Mouse (Mus musculus): ENCODE measurements around the gene Ucn. TPM values are rescaled to one million over a fixed set of nuclear protein-coding genes. Genes with fewer than 3 reads are reported as not detected.
A peak's percentile ranks its signal among the peaks of the same experiment; 100 is the strongest.

The Ucn gene
- total and polyA plus RNA-seq, 3 experiments: not detected

- H3K36me3 ChIP-seq (ENCODE audit: control insufficient read depth in 1 of 2, insufficient read depth in 2 of 2, low read length in 2 of 2): peaks cover 0 to 5% of the 10 kb centered on the region in 2 experiments; a peak in 1 of 4 replicates
- H3K27me3 ChIP-seq (ENCODE audit: control insufficient read depth in 1 of 2, insufficient read depth in 2 of 2, low read length in 2 of 2): peaks cover 8 to 10% of the 10 kb centered on the region in 2 experiments
- H3K4me3 ChIP-seq (ENCODE audit: control insufficient read depth in 1 of 2, insufficient read depth in 1 of 2, low read depth in 2 of 2, low read length in 2 of 2): no peak overlapping the region
- TF ChIP-seq HCFC1 (IDR thresholded peaks at IDR 0.05; ENCODE audit: low read depth, low read length) (no peak), GATA1 (IDR thresholded peaks at IDR 0.05; ENCODE audit: low read depth, low read length) (peak; percentile 46; the same call in 1 of the 2 replicates), MAX (IDR thresholded peaks at IDR 0.05; ENCODE audit: low read length) (peak; percentile 80; the same call in 1 of the 2 replicates), SIN3A (IDR thresholded peaks at IDR 0.05; ENCODE audit: low read length) (peak; percentile 58; the same call in 1 of the 2 replicates), EP300 (IDR thresholded peaks at IDR 0.05; ENCODE audit: low read depth in 1 of 2, low read length in 2 of 2) (peak; percentile 31 to 43; a peak in 2 of 4 replicates), UBTF (IDR thresholded peaks at IDR 0.05; ENCODE audit: borderline replicate concordance, insufficient read depth, low read depth, low read length) (no peak), MXI1 (IDR thresholded peaks at IDR 0.05; ENCODE audit: low read depth, low read length) (peak; percentile 64), USF1 (IDR thresholded peaks at IDR 0.05; ENCODE audit: low read depth, low read length) (no peak), TCF12 (IDR thresholded peaks at IDR 0.05; ENCODE audit: low read depth, low read length) (no peak), CHD2 (IDR thresholded peaks at IDR 0.05; ENCODE audit: low read length) (no peak), USF2 (IDR thresholded peaks at IDR 0.05; ENCODE audit: borderline replicate concordance in 1 of 2, insufficient read depth in 1 of 2, low read depth in 1 of 2, low read length in 2 of 2) (no peak)
- H3K9ac ChIP-seq (ENCODE audit: control insufficient read depth, low read depth, low read length, poor library complexity, severe bottlenecking): no peak overlapping the region
- H3K79me2 ChIP-seq (ENCODE audit: control insufficient read depth, insufficient read depth, low read length, poor library complexity): no peaks in the 10 kb centered on the region
- no peak overlapping the region for H3K27ac ChIP-seq (ENCODE audit: control insufficient read depth, low read depth, low read length)
- peaks cover 2 to 7% of the 10 kb centered on the region in 2 experiments; a peak in 3 of 4 replicates for H3K4me1 ChIP-seq (ENCODE audit: control insufficient read depth in 1 of 2, insufficient read depth in 2 of 2, low read length in 2 of 2)
- no peaks in the 10 kb centered on the region for H3K9me3 ChIP-seq (replicated peaks; ENCODE audit: insufficient read depth, low read length)
- DNase-seq (ENCODE audit: low read depth, low spot score): peak; percentile 77
Measured at GRCm38 (mm10) chr5:31121111-31121510, 17.5 kb downstream of the Ucn start.

DNA sequence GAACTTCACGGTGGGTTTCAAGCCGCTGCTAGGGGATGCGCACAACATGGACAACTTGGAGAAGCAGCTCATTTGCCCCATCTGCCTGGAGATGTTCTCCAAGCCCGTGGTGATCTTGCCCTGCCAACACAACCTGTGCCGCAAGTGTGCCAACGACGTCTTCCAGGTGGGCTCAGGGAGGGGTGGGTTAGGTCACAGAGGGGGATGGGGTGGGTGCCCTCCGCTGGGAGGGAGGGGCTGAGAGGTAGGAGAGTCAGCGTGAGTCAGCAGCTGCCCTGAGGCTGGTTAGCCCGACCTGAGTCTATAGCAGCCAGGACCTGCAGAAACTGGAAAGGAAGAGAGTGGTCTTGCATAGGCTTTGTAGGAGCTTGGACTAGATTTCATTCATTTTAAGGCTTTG, 21.7 kb downstream of the Ucn start:
- H3K79me2 ChIP-seq (ENCODE audit: control insufficient read depth, insufficient read depth, low read length, poor library complexity): no peaks in the 10 kb centered on the region
- no peak overlapping the region for H3K27ac ChIP-seq (ENCODE audit: control insufficient read depth, low read depth, low read length)
- peaks cover 6 to 17% of the 10 kb centered on the region in 2 experiments for H3K27me3 ChIP-seq (ENCODE audit: control insufficient read depth in 1 of 2, insufficient read depth in 2 of 2, low read length in 2 of 2)
- H3K4me1 ChIP-seq (ENCODE audit: control insufficient read depth in 1 of 2, insufficient read depth in 2 of 2, low read length in 2 of 2): peaks cover 2 to 7% of the 10 kb centered on the region in 2 experiments; a peak in 3 of 4 replicates
- TF ChIP-seq RCOR1 (IDR thresholded peaks at IDR 0.05; ENCODE audit: low read depth, low read length) (no peak), CTCF (IDR thresholded peaks at IDR 0.05 in 2 of 3, conservative IDR thresholded peaks at IDR 0.05 in 1 of 3; ENCODE audit: control insufficient read depth in 1 of 3, insufficient read depth in 1 of 3, low read depth in 2 of 3, low read length in 3 of 3, poor library complexity in 1 of 3, severe bottlenecking in 1 of 3) (no peak), MYC (IDR thresholded peaks at IDR 0.05; ENCODE audit: low read depth, low read length) (no peak), MAX (IDR thresholded peaks at IDR 0.05; ENCODE audit: low read length) (no peak), USF1 (IDR thresholded peaks at IDR 0.05; ENCODE audit: low read depth, low read length) (no peak), MAFK (IDR thresholded peaks at IDR 0.05; ENCODE audit: borderline replicate concordance, low read depth, low read length) (no peak), POLR2AphosphoS2 (IDR thresholded peaks at IDR 0.05; ENCODE audit: low read length) (no peak)
- H3K9ac ChIP-seq (ENCODE audit: control insufficient read depth, low read depth, low read length, poor library complexity, severe bottlenecking): no peak overlapping the region
- H3K4me3 ChIP-seq (ENCODE audit: control insufficient read depth in 1 of 2, insufficient read depth in 1 of 2, low read depth in 2 of 2, low read length in 2 of 2): no peak overlapping the region
- H3K9me3 ChIP-seq (replicated peaks; ENCODE audit: insufficient read depth, low read length): no peaks in the 10 kb centered on the region
- no peak for DNase-seq (ENCODE audit: low read depth, low spot score)
- peaks cover 0 to 5% of the 10 kb centered on the region in 2 experiments; a peak in 1 of 4 replicates for H3K36me3 ChIP-seq (ENCODE audit: control insufficient read depth in 1 of 2, insufficient read depth in 2 of 2, low read length in 2 of 2)

All from MEL (cell line).